Mouse (Mus musculus) kidney, embryonic 14.5 days (tissue): Measurements from ENCODE around the gene Cnr2. TPM values are rescaled to one million over a fixed set of nuclear protein-coding genes. Genes with fewer than 3 reads are reported as not detected.

Experiments
- ATAC-seq: fragments of 200-750 bp; cut with Nextera tagmentation; 2 replicates; pipeline ENCODE4 v1.8.0; 2017; ENCODE audit warnings: moderate number of reproducible peaks, mild to moderate bottlenecking, moderate TSS enrichment, moderate library complexity; ENCODE audit not compliant: low FRiP score, low TSS enrichment
- H3K27ac ChIP-seq: fragments of 300-500 bp; sonication (generic); 2 replicates; pipeline ENCODE4 v1.5.1; 2014; ENCODE audit warnings: low read depth, mild to moderate bottlenecking, low read length, moderate library complexity, mixed read lengths
- H3K27me3 ChIP-seq: fragments of 300-500 bp; sonication (generic); 2 replicates; pipeline ENCODE4 v1.6.1; 2014; ENCODE audit warnings: mild to moderate bottlenecking, low read length; ENCODE audit not compliant: control insufficient read depth, insufficient read depth
- H3K36me3 ChIP-seq: fragments of 300-500 bp; sonication (generic); 2 replicates; pipeline ENCODE4 v1.6.1; 2014; ENCODE audit warnings: low read length, mixed read lengths; ENCODE audit not compliant: control insufficient read depth, insufficient read depth
- H3K4me1 ChIP-seq: fragments of 300-500 bp; sonication (generic); 2 replicates; pipeline ENCODE4 v1.6.1; 2014; ENCODE audit warnings: low read length, mixed read lengths; ENCODE audit not compliant: control insufficient read depth, insufficient read depth
- H3K4me2 ChIP-seq: fragments of 300-500 bp; sonication (generic); replicated peaks from 2 replicates; pipeline ENCODE4 v1.6.1; 2014; ENCODE audit warnings: low read depth, mild to moderate bottlenecking, low read length
- H3K4me3 ChIP-seq: fragments of 300-500 bp; sonication (generic); 2 replicates; pipeline ENCODE4 v1.5.1; 2014; ENCODE audit warnings: mild to moderate bottlenecking, low read length
- H3K9ac ChIP-seq: fragments of 300-500 bp; sonication (generic); 2 replicates; pipeline ENCODE4 v1.6.1; 2014; ENCODE audit warnings: low read depth, mild to moderate bottlenecking, low read length, moderate library complexity
- H3K9me3 ChIP-seq: fragments of 300-500 bp; sonication (generic); 2 replicates; pipeline ENCODE4 v1.6.1; 2016; ENCODE audit warnings: low read length; ENCODE audit not compliant: control insufficient read depth
- WGBS: fragments of 180-500 bp; shearing (Covaris S2); extraction: QIAGEN DNeasy Blood & Tissue Kit; methylation state at CpG from one replicate; pipeline ENCODE4 v1.1.7; 2014; 5-methylcytosine and 5-hydroxymethylcytosine counted together
- polyA plus RNA-seq: library from polyadenylated mRNA; unstranded; fragments of >200 nt; fragmentation: Nextera tagmentation; extraction: Ambion mirVana; gene quantifications from 2 replicates; pipeline ENCODE4 v1.2.1, GENCODE M21; 2014

Gene Cnr2
- polyA plus RNA-seq, 1 experiment from 2014 or later: 0.45 TPM

DNA sequence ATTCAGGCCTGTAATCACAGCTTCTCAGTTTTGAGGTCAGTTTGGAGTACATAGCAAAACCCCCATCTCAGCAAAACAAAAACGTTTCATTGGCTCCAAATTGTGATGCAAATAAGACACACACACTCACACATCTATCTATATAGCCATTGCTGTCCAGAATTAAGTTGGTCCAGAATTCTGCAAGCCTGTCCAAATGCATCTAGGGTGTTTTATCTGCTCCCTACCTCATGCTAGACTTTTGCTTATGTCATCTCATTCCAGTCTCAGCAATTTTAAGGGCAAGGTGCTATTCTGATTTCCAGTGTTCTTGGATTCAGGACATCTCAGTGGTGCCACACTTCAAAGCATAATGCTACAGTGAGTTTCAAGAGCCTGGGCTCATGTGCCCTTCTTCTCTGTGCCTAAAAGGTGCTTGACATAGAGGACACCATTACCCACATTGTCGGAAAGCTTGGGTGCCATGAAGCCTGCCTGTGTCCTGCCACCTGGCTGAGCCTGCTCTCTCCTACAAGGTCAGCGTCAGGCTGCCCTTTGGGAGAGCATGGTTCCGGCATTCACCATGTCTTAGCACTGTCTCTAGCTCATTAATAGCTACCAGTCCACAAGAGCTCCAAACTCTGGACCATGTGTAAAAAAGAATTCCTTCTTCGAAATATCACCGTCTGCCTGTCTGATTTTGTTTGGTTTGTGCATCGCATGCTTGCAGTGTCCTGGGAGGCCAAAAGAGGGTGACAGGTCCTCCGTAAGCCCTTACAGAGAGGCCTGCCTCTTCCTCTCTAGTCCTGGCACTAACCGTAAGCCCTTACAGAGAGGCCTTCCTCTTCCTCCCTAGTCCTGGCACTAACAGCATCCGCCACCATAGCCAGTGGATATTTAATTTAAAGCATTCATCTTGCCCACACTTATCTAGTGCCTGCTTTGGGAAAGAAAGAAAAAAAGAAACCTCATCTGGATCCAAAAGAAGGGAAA lies 20.3 kb upstream of the Cnr2 start:
- no peaks in the 10 kb centered on the region for H3K27me3 ChIP-seq
- peaks cover 18% of the 10 kb centered on the region for H3K36me3 ChIP-seq
- no peak overlapping the region; the same call in 1 of the 2 replicates for H3K4me3 ChIP-seq
- no peak for ATAC-seq
- H3K4me2 ChIP-seq: peak overlapping the region; percentile 47
- peak overlapping the region; percentile 97; the same call in 1 of the 2 replicates for H3K9ac ChIP-seq
- H3K4me1 ChIP-seq: peaks cover 43% of the 10 kb centered on the region
- peak overlapping the region; percentile 100; the same call in 1 of the 2 replicates for H3K27ac ChIP-seq
- H3K9me3 ChIP-seq: no peaks in the 10 kb centered on the region
- whole genome bisulfite sequencing: 77% methylated on average over 10 of the region's 10 CpGs

DNA sequence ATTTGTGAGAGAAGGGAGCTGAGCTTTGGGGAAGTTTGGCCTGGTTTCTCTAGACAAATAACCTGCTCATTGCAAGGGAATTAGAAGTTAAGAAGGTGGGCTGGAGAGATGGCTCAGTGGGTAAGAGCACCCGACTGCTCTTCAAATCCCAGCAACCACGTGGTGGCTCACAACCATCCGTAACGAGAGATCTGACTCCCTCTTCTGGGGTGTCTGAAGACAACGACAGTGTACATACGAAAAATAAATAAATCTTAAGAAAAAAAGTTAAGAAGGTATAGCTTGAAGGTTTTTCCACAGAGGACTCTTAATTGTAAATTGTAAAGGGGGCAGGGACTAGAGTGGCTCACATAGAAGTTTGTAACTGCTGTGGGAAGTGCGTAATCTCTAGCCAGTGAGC lies 19.6 kb upstream of the Cnr2 start:
- peaks cover 15% of the 10 kb centered on the region for H3K36me3 ChIP-seq
- no peak overlapping the region for H3K4me3 ChIP-seq
- H3K4me2 ChIP-seq: no peak overlapping the region; the same call in 1 of the 2 replicates
- no peaks in the 10 kb centered on the region for H3K9me3 ChIP-seq
- no peak for ATAC-seq
- no peaks in the 10 kb centered on the region for H3K27me3 ChIP-seq
- H3K9ac ChIP-seq: peak overlapping the region; percentile 45; the same call in 1 of the 2 replicates
- peak overlapping the region; percentile 84 for H3K27ac ChIP-seq
- 25% methylated on average over 7 of the region's 7 CpGs for WGBS
- peaks cover 41% of the 10 kb centered on the region for H3K4me1 ChIP-seq

DNA sequence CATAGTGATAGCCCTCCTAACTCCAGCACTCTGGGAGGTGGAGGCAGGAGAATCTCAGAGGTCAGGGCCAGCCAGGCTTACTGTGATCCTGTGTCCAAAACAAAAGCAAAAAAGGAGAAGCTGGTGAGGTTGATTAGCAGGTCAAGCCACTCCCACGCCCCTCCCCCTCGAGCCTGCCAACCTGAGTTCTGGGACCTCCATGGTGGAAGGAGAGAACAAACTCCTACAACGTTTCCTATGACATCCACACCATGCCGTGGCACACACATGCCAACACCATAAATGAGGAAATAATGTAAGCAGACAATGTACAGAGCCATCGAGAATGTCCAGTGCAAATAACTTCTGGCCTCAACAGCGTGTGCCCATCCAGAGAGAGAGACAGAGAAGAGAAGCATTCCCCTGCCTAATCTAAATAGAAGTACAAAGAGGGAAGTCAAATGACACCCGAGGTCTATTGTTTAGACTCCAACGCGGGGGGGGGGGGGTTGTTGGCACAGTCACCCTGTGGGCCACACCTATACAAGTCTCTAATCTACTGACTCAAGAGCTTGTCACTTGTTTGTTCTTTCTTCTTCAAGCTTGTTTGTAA lies 19.1 kb upstream of the Cnr2 start:
- Histone ChIP-seq H3K27me3 (no peaks in the 10 kb centered on the region), H3K9me3 (no peaks in the 10 kb centered on the region), H3K36me3 (peaks cover 14% of the 10 kb centered on the region), H3K27ac (peak overlapping the region; percentile 84), H3K4me3 (peak overlapping the region; percentile 14), H3K4me2 (peak overlapping the region; percentile 38), H3K4me1 (peaks cover 35% of the 10 kb centered on the region), H3K9ac (peak overlapping the region; percentile 45)
- no peak for ATAC-seq
- WGBS: 5% methylated on average over 9 of the region's 9 CpGs

DNA sequence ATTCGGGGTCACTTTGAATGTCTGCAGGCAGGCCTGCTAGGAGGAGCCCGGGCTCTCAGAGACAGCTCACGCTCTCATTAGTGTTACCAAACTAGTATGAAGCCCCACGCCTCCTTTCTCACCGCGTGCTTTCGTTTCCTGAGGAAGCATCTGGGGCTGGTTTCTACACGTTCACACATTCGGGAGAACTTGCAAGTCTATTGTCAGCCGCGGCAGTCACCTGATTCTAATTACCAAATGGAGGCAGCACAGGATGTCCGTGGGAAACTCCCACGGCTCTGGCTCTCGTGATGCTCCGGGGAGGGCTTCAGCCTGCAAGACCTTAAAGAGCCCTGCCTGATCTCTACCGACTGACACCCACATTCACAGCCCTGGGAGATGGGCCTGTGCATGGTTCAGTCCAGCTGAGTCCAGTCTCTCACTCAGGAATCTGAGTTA lies 18.6 kb upstream of the Cnr2 start:
- Histone ChIP-seq H3K4me1 (peaks cover 32% of the 10 kb centered on the region), H3K36me3 (peaks cover 11% of the 10 kb centered on the region), H3K27ac (peak overlapping the region; percentile 84), H3K4me2 (peak overlapping the region; percentile 38), H3K4me3 (peak overlapping the region; percentile 14), H3K9me3 (no peaks in the 10 kb centered on the region), H3K9ac (peak overlapping the region; percentile 45), H3K27me3 (no peaks in the 10 kb centered on the region)
- WGBS: under 1% methylated on average over 16 of the region's 16 CpGs
- no peak for ATAC-seq

DNA sequence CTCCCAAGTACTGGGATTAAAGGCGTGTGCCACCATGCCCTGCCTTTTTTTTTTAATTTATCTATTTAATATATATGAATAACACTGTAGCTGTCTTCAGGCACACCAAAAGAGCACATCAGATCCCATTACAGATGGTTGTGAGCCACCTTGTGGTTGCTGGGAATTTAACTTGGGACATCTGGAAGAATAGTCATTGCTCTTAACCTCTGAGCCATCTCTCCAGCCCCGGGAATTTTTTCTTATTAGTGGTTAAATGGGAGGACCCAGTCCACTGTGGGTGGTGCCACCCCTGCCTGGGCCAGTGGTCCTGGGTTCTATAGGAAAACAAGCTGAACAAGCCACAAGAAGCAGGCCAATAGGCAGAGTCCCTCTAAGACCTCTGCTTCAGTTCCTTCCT lies 17.5 kb upstream of the Cnr2 start:
- 58% methylated on average over 2 of the region's 2 CpGs for WGBS

DNA sequence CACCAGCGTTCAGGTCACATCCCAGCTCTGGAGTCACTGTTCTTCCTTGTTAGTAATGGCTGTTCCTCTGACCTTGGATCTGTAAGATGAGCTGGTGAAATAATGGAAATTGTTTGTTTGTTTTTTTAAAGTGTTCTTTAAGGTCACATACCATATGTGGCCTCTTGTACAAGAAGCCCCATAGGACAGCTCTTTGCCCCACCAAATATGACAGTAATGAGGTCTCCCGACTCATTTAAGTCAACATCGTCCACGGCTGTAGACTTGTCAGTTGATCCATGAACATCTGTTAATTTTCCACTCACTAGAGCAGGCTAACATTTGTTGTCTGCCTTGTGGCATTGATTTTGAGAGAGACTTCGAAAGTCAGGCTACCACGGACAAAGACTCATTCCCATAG lies 16.2 kb upstream of the Cnr2 start:
- H3K4me3 ChIP-seq: no peak overlapping the region
- H3K27me3 ChIP-seq: no peaks in the 10 kb centered on the region
- peaks cover 29% of the 10 kb centered on the region for H3K4me1 ChIP-seq
- H3K9me3 ChIP-seq: no peaks in the 10 kb centered on the region
- WGBS: 78% methylated on average over 6 of the region's 6 CpGs
- no peak overlapping the region for H3K9ac ChIP-seq
- H3K4me2 ChIP-seq: no peak overlapping the region
- no peak overlapping the region for H3K27ac ChIP-seq
- ATAC-seq: no peak
- H3K36me3 ChIP-seq: no peaks in the 10 kb centered on the region

More for the DNA sequence above, 17.5 kb upstream of the Cnr2 start:
- H3K4me1 ChIP-seq: peaks cover 26% of the 10 kb centered on the region
- H3K27ac ChIP-seq: no peak overlapping the region
- no peaks in the 10 kb centered on the region for H3K27me3 ChIP-seq
- H3K9me3 ChIP-seq: no peaks in the 10 kb centered on the region
- no peak overlapping the region for H3K9ac ChIP-seq
- no peak overlapping the region for H3K4me3 ChIP-seq
- H3K36me3 ChIP-seq: no peaks in the 10 kb centered on the region; the same call in 1 of the 2 replicates
- H3K4me2 ChIP-seq: no peak overlapping the region
- no peak for ATAC-seq

DNA sequence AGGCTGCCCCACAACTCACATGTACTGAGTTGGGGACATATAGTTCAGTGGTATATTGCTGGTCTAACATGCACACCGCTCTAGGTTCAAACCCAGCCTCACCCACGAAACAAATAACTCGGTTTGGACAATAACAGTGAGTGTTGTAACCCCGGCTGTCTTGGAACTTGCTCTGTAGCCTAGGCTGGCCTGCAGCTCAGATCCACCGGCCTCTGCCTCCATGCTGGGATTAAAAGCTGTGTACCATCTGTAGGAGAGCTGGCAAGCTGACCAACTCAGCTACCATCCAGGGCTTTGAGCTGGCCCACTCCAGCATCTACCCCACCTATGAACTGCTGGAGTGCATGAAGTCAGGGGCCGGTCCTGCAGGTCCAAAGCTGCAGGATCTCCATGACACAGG lies 15.2 kb upstream of the Cnr2 start:
- Histone ChIP-seq H3K27me3 (no peaks in the 10 kb centered on the region), H3K27ac (no peak overlapping the region), H3K4me3 (no peak overlapping the region), H3K9ac (no peak overlapping the region), H3K4me2 (no peak overlapping the region), H3K4me1 (peaks cover 22% of the 10 kb centered on the region), H3K9me3 (no peaks in the 10 kb centered on the region), H3K36me3 (no peaks in the 10 kb centered on the region)
- ATAC-seq: no peak
- WGBS: 93% methylated on average over 6 of the region's 6 CpGs

DNA sequence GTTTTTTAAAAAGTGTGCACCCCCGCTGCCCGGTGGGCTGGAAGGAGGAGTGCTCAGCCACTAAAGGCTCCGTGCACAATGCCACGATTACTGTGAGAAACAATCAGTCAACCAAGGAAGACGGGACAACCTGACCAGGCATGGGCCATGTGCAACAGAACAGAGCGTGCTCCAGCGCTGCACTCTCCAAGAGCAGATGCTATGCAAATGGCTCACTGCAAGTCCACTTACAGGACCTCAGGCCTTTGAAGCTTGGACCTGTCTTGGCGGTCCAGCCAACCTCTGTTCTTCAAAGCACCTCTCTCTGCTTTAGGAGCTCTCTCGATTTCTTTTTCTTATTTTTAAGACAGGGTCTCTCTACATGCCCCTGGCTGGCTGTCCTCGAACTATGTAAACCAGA lies 14.6 kb upstream of the Cnr2 start:
- no peak for ATAC-seq
- no peak overlapping the region for H3K4me2 ChIP-seq
- no peaks in the 10 kb centered on the region for H3K27me3 ChIP-seq
- 71% methylated on average over 10 of the region's 10 CpGs for WGBS
- H3K9me3 ChIP-seq: no peaks in the 10 kb centered on the region
- no peaks in the 10 kb centered on the region for H3K36me3 ChIP-seq
- no peak overlapping the region for H3K27ac ChIP-seq
- no peak overlapping the region for H3K9ac ChIP-seq
- no peak overlapping the region for H3K4me3 ChIP-seq
- peaks cover 18% of the 10 kb centered on the region for H3K4me1 ChIP-seq

DNA sequence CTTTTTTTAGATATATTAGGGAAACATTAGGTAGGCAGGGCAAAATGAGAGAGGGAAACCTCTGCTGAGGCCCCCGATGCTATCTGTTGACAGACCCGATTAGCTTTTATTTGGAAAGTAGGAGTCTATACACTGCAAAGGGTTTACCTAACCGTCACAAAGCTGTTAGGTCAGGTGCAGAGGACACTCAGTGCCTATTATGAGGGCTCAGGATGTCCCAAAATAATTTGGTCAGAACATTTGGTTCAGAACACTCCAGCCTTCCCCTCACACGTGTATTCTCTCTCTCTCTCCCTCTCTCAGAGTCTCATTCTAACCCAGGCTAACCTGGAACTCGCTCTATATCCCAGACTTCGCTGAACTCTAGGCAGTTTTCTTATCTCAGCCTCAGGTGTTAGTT lies 13.2 kb upstream of the Cnr2 start:
- Histone ChIP-seq H3K27ac (no peak overlapping the region), H3K9ac (no peak overlapping the region), H3K9me3 (no peaks in the 10 kb centered on the region), H3K4me3 (no peak overlapping the region), H3K4me1 (peaks cover 5% of the 10 kb centered on the region), H3K4me2 (no peak overlapping the region), H3K27me3 (no peaks in the 10 kb centered on the region), H3K36me3 (no peaks in the 10 kb centered on the region)
- WGBS: 84% methylated on average over 6 of the region's 6 CpGs
- no peak for ATAC-seq
